Mouse (Mus musculus): Measurements from ENCODE around the gene Ppp3r1. TPM values are rescaled to one million over a fixed set of nuclear protein-coding genes. Genes with fewer than 3 reads are reported as not detected.

The Ppp3r1 gene
- total and polyA plus RNA-seq, 3 experiments, result 31.8 to 128 (median 116) TPM

DNA sequence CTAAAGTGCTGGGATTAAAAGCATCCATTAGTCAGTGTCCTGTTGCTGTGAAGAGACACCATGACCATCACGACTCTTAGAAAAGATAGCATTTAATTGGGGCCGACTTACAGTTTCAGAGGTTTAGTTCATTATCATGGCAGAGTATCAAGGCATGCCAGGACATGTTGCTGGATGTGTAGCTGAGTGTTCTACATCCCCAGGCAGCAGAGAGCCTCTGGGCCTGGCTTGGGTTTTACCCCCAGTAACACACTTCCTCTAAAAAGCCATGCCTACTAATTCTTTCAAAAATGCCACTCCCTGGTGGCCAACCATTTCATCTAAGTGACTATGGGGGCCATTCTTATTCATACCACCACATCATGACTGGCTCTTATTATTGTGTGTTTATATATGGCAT, 24.1 kb downstream of the Ppp3r1 start:
- H3K4me3 ChIP-seq (replicated peaks in 1 of 3; ENCODE audit: low read depth in 2 of 3, low read length in 2 of 3, poor library complexity in 1 of 3), result no peak overlapping the region
- peaks cover 0 to 32% of the 10 kb centered on the region in 2 experiments for H3K36me3 ChIP-seq (replicated peaks in 1 of 2; ENCODE audit: control insufficient read depth in 1 of 2, insufficient read depth in 1 of 2, low read length in 1 of 2)
- in situ Hi-C loops (cut with MboI; ENCODE audit: low pct_ligation_motif_present, low pct_unique_long_range_greater_than_20kb, low sequenced_read_pairs), result no loop called here
- no peak overlapping the region for H3K9ac ChIP-seq (ENCODE audit: insufficient read depth, low read depth)
- dilution Hi-C loops (cut with MboI; ENCODE audit: extremely low pct_ligation_motif_present, extremely low pct_unique_long_range_greater_than_20kb, low sequenced_read_pairs), result no loop called here
- DNase-seq (ENCODE audit: extremely low read depth), result peak; percentile 78
- peaks cover 6% of the 10 kb centered on the region for H3K9me3 ChIP-seq (replicated peaks; ENCODE audit: low read length)
- H3K4me2 ChIP-seq (ENCODE audit: insufficient read depth, low read depth, poor library complexity, severe bottlenecking), result no peak overlapping the region
- no peak overlapping the region for H3K27ac ChIP-seq (ENCODE audit: insufficient read depth, low read depth)
- peaks cover 20% of the 10 kb centered on the region for H3K79me2 ChIP-seq (replicated peaks; ENCODE audit: control insufficient read depth, extremely low read depth, insufficient read depth, poor library complexity, severe bottlenecking)
- no peaks in the 10 kb centered on the region for H3K27me3 ChIP-seq (replicated peaks)
- TF ChIP-seq CHD1 (IDR thresholded peaks at IDR 0.05; ENCODE audit: low read depth, low read length) (peak; percentile 96), ZMIZ1 (IDR thresholded peaks at IDR 0.05; ENCODE audit: low read depth, low read length) (no peak), IRF4 (IDR thresholded peaks at IDR 0.05; ENCODE audit: low read depth, low read length) (peak; percentile 42; the same call in 1 of the 2 replicates), ZNF384 (IDR thresholded peaks at IDR 0.05; ENCODE audit: low read depth, low read length) (no peak), MYC (IDR thresholded peaks at IDR 0.05; ENCODE audit: low read depth, low read length) (no peak), CHD2 (IDR thresholded peaks at IDR 0.05; ENCODE audit: low read length) (no peak), ELF1 (IDR thresholded peaks at IDR 0.05; ENCODE audit: low read depth, low read length) (0 out of 2 replicates have a peak, but pooled peaks have one; percentile 18), EP300 (IDR thresholded peaks at IDR 0.05; ENCODE audit: low read length) (no peak; the same call in 1 of the 2 replicates), POLR2A (IDR thresholded peaks at IDR 0.05; ENCODE audit: low read depth, low read length) (0 out of 2 replicates have a peak, but pooled peaks have one; percentile 29), MXI1 (IDR thresholded peaks at IDR 0.05; ENCODE audit: low read depth, low read length) (no peak), MAZ (IDR thresholded peaks at IDR 0.05; ENCODE audit: low read depth, low read length) (no peak)
- peaks cover 5 to 86% of the 10 kb centered on the region in 2 experiments; a peak in 3 of 4 replicates for H3K4me1 ChIP-seq (ENCODE audit: control insufficient read depth in 1 of 2, insufficient read depth in 2 of 2)

DNA sequence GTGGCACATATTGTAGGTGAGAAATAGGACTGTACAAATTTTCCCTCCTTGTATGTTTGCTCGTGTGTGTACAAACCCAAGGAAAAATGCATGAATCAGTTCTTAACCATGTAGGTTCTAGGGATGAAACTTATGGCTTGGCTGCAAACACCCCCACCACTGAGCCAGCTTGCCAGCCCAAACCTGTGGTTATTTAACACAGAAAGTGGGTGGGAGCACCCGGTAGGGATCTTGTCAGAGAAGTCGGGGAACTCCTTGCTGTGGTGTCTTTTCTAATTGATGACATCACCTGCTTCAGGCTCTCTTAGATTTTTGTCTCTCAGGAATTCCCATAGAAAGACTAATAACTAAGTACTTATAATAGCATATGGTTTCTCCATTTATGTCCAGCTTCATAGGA, 28.6 kb downstream of the Ppp3r1 start:
- Histone ChIP-seq H3K27ac (ENCODE audit: insufficient read depth, low read depth) (no peak overlapping the region), H3K9ac (ENCODE audit: insufficient read depth, low read depth) (no peak overlapping the region), H3K79me2 (replicated peaks; ENCODE audit: control insufficient read depth, extremely low read depth, insufficient read depth, poor library complexity, severe bottlenecking) (peaks cover 11% of the 10 kb centered on the region), H3K4me2 (ENCODE audit: insufficient read depth, low read depth, poor library complexity, severe bottlenecking) (no peak overlapping the region), H3K4me3 (replicated peaks in 1 of 3; ENCODE audit: low read depth in 2 of 3, low read length in 2 of 3, poor library complexity in 1 of 3) (no peak overlapping the region), H3K4me1 (ENCODE audit: control insufficient read depth in 1 of 2, insufficient read depth in 2 of 2) (peaks cover 7 to 94% of the 10 kb centered on the region in 2 experiments; a peak in 3 of 4 replicates), H3K9me3 (replicated peaks; ENCODE audit: low read length) (peaks cover 6% of the 10 kb centered on the region), H3K27me3 (replicated peaks) (no peaks in the 10 kb centered on the region), H3K36me3 (replicated peaks in 1 of 2; ENCODE audit: control insufficient read depth in 1 of 2, insufficient read depth in 1 of 2, low read length in 1 of 2) (peaks cover 2 to 52% of the 10 kb centered on the region in 2 experiments)
- no peak for DNase-seq (ENCODE audit: extremely low read depth)
- TF ChIP-seq TCF12 (IDR thresholded peaks at IDR 0.05; ENCODE audit: low read depth, low read length) (no peak), SIN3A (IDR thresholded peaks at IDR 0.05; ENCODE audit: low read length) (no peak), NELFE (IDR thresholded peaks at IDR 0.05; ENCODE audit: low read depth, low read length) (no peak), BHLHE40 (IDR thresholded peaks at IDR 0.05; ENCODE audit: low read depth, low read length) (no peak), CHD2 (IDR thresholded peaks at IDR 0.05; ENCODE audit: low read length) (no peak)
- in situ Hi-C loops (cut with MboI; ENCODE audit: low pct_ligation_motif_present, low pct_unique_long_range_greater_than_20kb, low sequenced_read_pairs) (no loop called here), dilution Hi-C loops (cut with MboI; ENCODE audit: extremely low pct_ligation_motif_present, extremely low pct_unique_long_range_greater_than_20kb, low sequenced_read_pairs) (no loop called here)
